Mouse (Mus musculus) mammary gland, adult 2 months (tissue): ENCODE measurements around the gene Vmn1r74. TPM values are rescaled to one million over a fixed set of nuclear protein-coding genes. Genes with fewer than 3 reads are reported as not detected.

Experiments used
- polyA plus RNA-seq: library from polyadenylated mRNA; depleted of rRNA; stranded (reverse); fragments of >200 nt; gene quantifications from 2 replicates; pipeline ENCODE4 v1.2.3, GENCODE M21; 2012; ENCODE audit warnings: low replicate concordance; rRNA removed

The Vmn1r74 gene
- polyA plus RNA-seq, result not detected in 2 replicates

GRCm38 (mm10) chr7:11833680-11834079, at the start of gene Vmn1r74:
Vmn1r74 (plus strand) TSS chr7:11833980.

GRCm38 (mm10) chr7:11874330-11874729, 40.5 kb downstream of the Vmn1r74 start, which contains the start of gene Vmn1r75:
Vmn1r75 (plus strand) TSS chr7:11874630.

Other genes starting within 250 kb of the Vmn1r74 start
- not detected in 2 replicates for gene Zscan4-ps3, start 224.7 kb upstream of the Vmn1r74 start, polyA plus RNA-seq
- not detected in 2 replicates for gene Vmn1r72, start 153.8 kb upstream of the Vmn1r74 start, polyA plus RNA-seq
- gene Vmn1r73, start 103.7 kb upstream of the Vmn1r74 start, polyA plus RNA-seq, result not detected in 2 replicates
- gene Vmn1r75, start 40.6 kb downstream of the Vmn1r74 start, polyA plus RNA-seq, result not detected in 2 replicates
- gene Vmn1r76, start 104.2 kb downstream of the Vmn1r74 start, polyA plus RNA-seq, result not detected in 2 replicates
- gene Vmn1r77, start 202.8 kb downstream of the Vmn1r74 start, polyA plus RNA-seq, result not detected in 2 replicates